Mouse (Mus musculus) intestine, embryonic 16.5 days (tissue): ENCODE data around the gene Trmt112. TPM values are rescaled to one million over a fixed set of nuclear protein-coding genes. Genes with fewer than 3 reads are reported as not detected.

Experiments used
- ATAC-seq: fragments of 200-750 bp; cut with Nextera tagmentation; 2 replicates; pipeline ENCODE4 v1.8.0; 2017; ENCODE audit warnings: moderate TSS enrichment, moderate library complexity
- H3K27ac ChIP-seq: fragments of 300-500 bp; sonication (generic); 2 replicates; pipeline ENCODE4 v1.5.1; 2014; ENCODE audit warnings: mild to moderate bottlenecking, low read length
- H3K27me3 ChIP-seq: fragments of 300-500 bp; sonication (generic); replicated peaks from 2 replicates; pipeline ENCODE4 v1.6.1; 2014; ENCODE audit warnings: low read length, control low read depth, mixed read lengths; ENCODE audit not compliant: control insufficient read depth, insufficient read depth
- H3K36me3 ChIP-seq: fragments of 300-500 bp; sonication (generic); 2 replicates; pipeline ENCODE4 v1.6.1; 2014; ENCODE audit warnings: low read length, control low read depth; ENCODE audit not compliant: control insufficient read depth, insufficient read depth
- H3K4me1 ChIP-seq: fragments of 300-500 bp; sonication (generic); 2 replicates; pipeline ENCODE4 v1.6.1; 2014; ENCODE audit warnings: low read length, control low read depth, mixed read lengths; ENCODE audit not compliant: control insufficient read depth, insufficient read depth
- H3K4me2 ChIP-seq: fragments of 300-500 bp; sonication (generic); 2 replicates; pipeline ENCODE4 v1.6.1; 2014; ENCODE audit warnings: low read depth, low read length, control low read depth
- H3K4me3 ChIP-seq: fragments of 300-500 bp; sonication (generic); 2 replicates; pipeline ENCODE4 v1.5.1; 2014; ENCODE audit warnings: mild to moderate bottlenecking, low read length
- H3K9ac ChIP-seq: fragments of 300-500 bp; sonication (generic); 2 replicates; pipeline ENCODE4 v1.6.1; 2014; ENCODE audit warnings: low read depth, low read length
- H3K9me3 ChIP-seq: fragments of 300-500 bp; sonication (generic); 2 replicates; pipeline ENCODE4 v1.6.1; 2016; ENCODE audit warnings: low read length, control low read depth; ENCODE audit not compliant: control insufficient read depth
- WGBS: fragments of 180-500 bp; shearing (Covaris S2); extraction: QIAGEN DNeasy Blood & Tissue Kit; methylation state at CpG from one replicate; pipeline ENCODE4 v1.1.7; 2014; 5-methylcytosine and 5-hydroxymethylcytosine counted together
- polyA plus RNA-seq: library from polyadenylated mRNA; unstranded; fragments of >200 nt; fragmentation: Nextera tagmentation; extraction: Ambion mirVana; gene quantifications from 2 replicates; pipeline ENCODE4 v1.2.1, GENCODE M21; 2015

The Trmt112 gene
- polyA plus RNA-seq, 1 experiment from 2014 or later, result 111 TPM

DNA sequence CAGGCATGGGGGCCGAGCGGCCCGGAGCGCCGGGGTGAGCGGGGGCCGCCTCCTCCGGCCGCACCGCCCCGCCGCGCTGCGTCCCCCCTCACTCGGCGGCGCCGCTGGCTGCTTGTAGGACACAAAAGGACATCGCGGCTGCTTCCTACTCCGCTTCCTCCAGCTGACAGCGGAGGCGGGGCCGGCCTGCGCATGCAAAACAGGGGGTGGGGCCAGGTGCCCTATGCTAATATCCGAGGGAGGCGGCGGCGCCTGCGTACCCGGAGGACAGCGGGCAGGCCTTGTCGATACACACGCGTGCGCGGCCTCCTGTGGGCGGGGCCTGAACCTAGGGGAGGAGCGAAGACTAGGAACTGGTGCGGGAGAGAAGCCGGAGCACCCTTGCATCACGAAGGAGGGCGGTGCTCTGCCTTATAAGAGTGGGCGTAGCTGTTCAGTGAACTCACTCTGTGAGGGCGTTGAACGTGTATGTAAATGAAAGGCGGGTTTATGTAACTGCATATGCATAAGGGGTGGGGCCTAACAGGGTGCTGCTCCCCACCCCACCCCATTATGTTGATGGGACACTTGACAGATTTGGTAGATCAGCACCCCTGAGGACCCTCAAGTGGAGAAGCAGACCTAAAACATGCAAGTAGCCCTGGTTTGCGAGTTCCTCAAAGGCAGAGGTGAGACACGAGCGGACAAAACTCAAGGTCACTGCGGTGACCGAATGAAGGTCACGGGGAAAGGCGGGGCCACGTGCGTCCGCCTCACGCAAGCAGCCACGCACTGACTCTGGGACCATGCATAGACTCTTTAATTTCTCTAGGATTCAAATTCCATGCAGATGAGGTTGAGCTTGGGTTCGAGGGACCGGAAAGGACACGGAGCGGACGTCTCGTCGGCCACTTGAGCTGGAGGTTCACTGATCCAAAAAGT, 12.4 kb downstream of the Trmt112 start, which contains the start of gene Esrra:
Esrra (minus strand) TSS at position 167 of the 921 bp plus-strand sequence.
- peak within 1 kb of the TSS; percentile 86 for H3K4me3 ChIP-seq
- peak; percentile 90 for ATAC-seq
- 2% methylated on average over 62 of the region's 66 CpGs for WGBS
- H3K27ac ChIP-seq, result peak within 1 kb of the TSS; percentile 98
- no peaks in the 10 kb centered on the region for H3K36me3 ChIP-seq
- H3K27me3 ChIP-seq, result peaks cover 30% of the 10 kb centered on the region
- H3K4me2 ChIP-seq, result peak within 1 kb of the TSS; percentile 85
- no peaks in the 10 kb centered on the region for H3K9me3 ChIP-seq
- H3K9ac ChIP-seq, result peak within 1 kb of the TSS; percentile 90
- peaks cover 30% of the 10 kb centered on the region for H3K4me1 ChIP-seq

GRCm38 (mm10) chr19:6922901-6923735, 13.6 kb downstream of the Trmt112 start:
- WGBS, result 68% methylated on average over 6 of the region's 6 CpGs
- peaks cover 30% of the 10 kb centered on the region for H3K4me1 ChIP-seq

DNA sequence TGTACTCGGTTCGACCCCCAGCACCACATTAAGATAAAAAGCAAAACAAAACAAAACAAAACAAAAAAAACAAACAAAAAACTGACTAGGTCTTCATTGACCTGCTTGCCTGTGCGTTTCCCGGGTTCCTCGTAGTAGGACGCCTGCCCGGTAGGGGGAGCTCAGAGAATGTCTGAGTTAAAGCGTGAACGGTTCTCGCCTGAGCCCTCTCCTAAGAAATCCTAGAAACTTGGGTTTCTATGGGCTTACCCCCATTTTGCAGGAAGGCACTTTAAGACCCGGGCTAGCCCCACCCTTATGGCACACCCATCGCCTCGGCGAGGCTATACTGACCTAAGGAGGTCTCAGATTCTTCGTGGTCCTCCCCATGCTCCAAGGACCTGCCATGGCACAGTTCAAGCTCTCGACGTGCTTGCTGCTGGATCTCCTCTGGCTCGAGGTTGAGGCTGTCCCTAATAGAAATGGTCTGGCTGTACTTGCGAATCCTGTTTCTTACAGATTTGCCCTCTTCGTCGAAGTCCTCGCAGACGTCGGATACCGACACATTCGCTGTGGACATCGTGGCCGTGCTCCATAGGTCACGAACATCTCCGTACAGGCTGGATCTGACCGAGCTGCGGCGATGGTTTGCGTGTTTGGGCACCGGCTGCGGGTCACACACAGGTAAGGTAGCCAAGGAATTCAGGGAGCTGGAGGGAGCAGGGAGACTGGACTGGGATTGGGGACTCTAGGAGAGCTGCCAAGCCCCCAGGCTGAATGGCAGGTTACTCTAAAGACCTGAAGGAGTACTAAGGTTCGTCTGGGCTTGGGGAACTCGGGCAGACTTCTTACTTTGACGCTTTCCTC, 15.2 kb downstream of the Trmt112 start:
- H3K4me3 ChIP-seq, result peak overlapping the region; percentile 31
- 3% methylated on average over 39 of the region's 39 CpGs for WGBS

More at GRCm38 (mm10) chr19:6922901-6923735, 13.6 kb downstream of the Trmt112 start:
- Histone ChIP-seq H3K9ac (peak overlapping the region; percentile 66), H3K9me3 (no peaks in the 10 kb centered on the region), H3K4me2 (peak overlapping the region; percentile 77), H3K4me3 (peak overlapping the region; percentile 86; the same call in 1 of the 2 replicates), H3K36me3 (no peaks in the 10 kb centered on the region), H3K27me3 (peaks cover 42% of the 10 kb centered on the region), H3K27ac (no peak overlapping the region)
- ATAC-seq, result no peak

GRCm38 (mm10) chr19:6925307-6925573, 15.7 kb downstream of the Trmt112 start, which contains the start of gene Catsperz:
TSS of gene Catsperz (minus strand) at chr19:6925380.
- no peak for ATAC-seq
- H3K9ac ChIP-seq, result peak within 1 kb of the TSS; percentile 32
- peaks cover 24% of the 10 kb centered on the region for H3K4me1 ChIP-seq
- no peaks in the 10 kb centered on the region for H3K9me3 ChIP-seq
- H3K27me3 ChIP-seq, result peaks cover 42% of the 10 kb centered on the region
- H3K4me3 ChIP-seq, result peak within 1 kb of the TSS; percentile 31
- H3K36me3 ChIP-seq, result no peaks in the 10 kb centered on the region
- WGBS, result 3% methylated on average over 9 of the region's 9 CpGs
- H3K4me2 ChIP-seq, result peak within 1 kb of the TSS; percentile 56
- no peak within 1 kb of the TSS for H3K27ac ChIP-seq

More for the DNA sequence above, 15.2 kb downstream of the Trmt112 start:
- ATAC-seq, result no peak
- H3K36me3 ChIP-seq, result no peaks in the 10 kb centered on the region
- no peak overlapping the region for H3K27ac ChIP-seq
- H3K9me3 ChIP-seq, result no peaks in the 10 kb centered on the region
- peak overlapping the region; percentile 56 for H3K4me2 ChIP-seq
- H3K27me3 ChIP-seq, result peaks cover 42% of the 10 kb centered on the region
- H3K4me1 ChIP-seq, result peaks cover 30% of the 10 kb centered on the region
- peak overlapping the region; percentile 32 for H3K9ac ChIP-seq

GRCm38 (mm10) chr19:6925611-6926329, 16.3 kb downstream of the Trmt112 start:
- Histone ChIP-seq H3K4me2 (no peak overlapping the region), H3K4me3 (peak overlapping the region; percentile 10; the same call in 1 of the 2 replicates), H3K27ac (no peak overlapping the region), H3K27me3 (peaks cover 42% of the 10 kb centered on the region), H3K9me3 (no peaks in the 10 kb centered on the region), H3K9ac (no peak overlapping the region), H3K36me3 (no peaks in the 10 kb centered on the region), H3K4me1 (peaks cover 19% of the 10 kb centered on the region)
- WGBS, result 16% methylated on average over 40 of the region's 40 CpGs
- ATAC-seq, result no peak

DNA sequence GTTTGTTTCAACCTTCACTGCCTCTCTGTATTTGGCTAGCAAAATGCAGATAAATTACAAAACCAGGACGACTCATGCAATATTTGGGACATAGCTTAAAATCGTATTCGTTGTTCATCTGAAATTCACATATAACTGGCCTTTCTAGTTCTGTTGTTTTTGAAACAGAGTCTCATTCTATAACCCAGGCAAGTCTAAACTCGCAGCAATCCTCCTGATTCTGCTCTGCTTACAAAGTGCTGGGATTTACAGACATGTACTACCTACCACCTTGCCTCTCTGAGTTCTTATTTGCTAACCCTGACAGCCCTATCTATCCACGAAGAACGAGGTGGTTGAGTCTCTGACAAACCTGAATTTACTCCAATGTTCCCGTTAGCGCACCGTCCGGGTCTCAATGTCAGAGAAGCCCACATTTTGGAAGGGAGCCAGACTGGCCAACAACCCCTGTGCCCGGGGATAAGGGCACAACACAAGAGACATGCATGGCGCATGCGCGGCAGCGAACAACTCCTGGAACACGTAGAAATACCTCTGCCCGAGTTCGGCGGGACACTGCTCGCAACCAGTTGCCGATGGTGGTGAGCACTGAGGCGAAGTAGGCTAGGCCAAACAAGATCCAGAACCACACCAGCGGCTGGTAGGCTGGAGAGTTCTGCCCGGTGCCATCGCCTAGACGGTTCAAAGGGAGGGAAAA, 17.2 kb downstream of the Trmt112 start:
- peaks cover 42% of the 10 kb centered on the region for H3K27me3 ChIP-seq

GRCm38 (mm10) chr19:6928080-6928479, 18.6 kb downstream of the Trmt112 start:
- Histone ChIP-seq H3K4me2 (no peak overlapping the region), H3K4me1 (peaks cover 12% of the 10 kb centered on the region), H3K9me3 (no peaks in the 10 kb centered on the region), H3K27me3 (peaks cover 51% of the 10 kb centered on the region), H3K36me3 (no peaks in the 10 kb centered on the region), H3K27ac (no peak overlapping the region), H3K9ac (no peak overlapping the region), H3K4me3 (no peak overlapping the region)
- 17% methylated on average over 9 of the region's 9 CpGs for WGBS
- no peak for ATAC-seq

More for the DNA sequence above, 17.2 kb downstream of the Trmt112 start:
- Histone ChIP-seq H3K4me1 (peaks cover 17% of the 10 kb centered on the region), H3K9me3 (no peaks in the 10 kb centered on the region), H3K4me2 (peak overlapping the region; percentile 26; the same call in 1 of the 2 replicates), H3K27ac (no peak overlapping the region), H3K4me3 (peak overlapping the region; percentile 8), H3K36me3 (no peaks in the 10 kb centered on the region), H3K9ac (no peak overlapping the region)
- WGBS, result 17% methylated on average over 26 of the region's 26 CpGs
- ATAC-seq, result no peak

- Histone ChIP-seq H3K27me3 (peaks cover 49% of the 10 kb centered on the region), H3K4me1 (peaks cover 12% of the 10 kb centered on the region), H3K4me3 (no peak overlapping the region), H3K4me2 (no peak overlapping the region), H3K27ac (no peak overlapping the region), H3K36me3 (no peaks in the 10 kb centered on the region), H3K9me3 (no peaks in the 10 kb centered on the region), H3K9ac (no peak overlapping the region)
- WGBS, result 0% methylated on average over 1 of the region's 2 CpGs
- no peak for ATAC-seq
These were observed 21.5 kb downstream of the Trmt112 start for GRCm38 (mm10) chr19:6931002-6931401.
